Mouse (Mus musculus): Measurements from ENCODE around the gene Reg4. TPM values are rescaled to one million over a fixed set of nuclear protein-coding genes. Genes with fewer than 3 reads are reported as not detected.

Gene Reg4
- not detected in 4 replicates for total RNA-seq (2023; ENCODE audit: inconsistent age)

GRCm38 (mm10) chr3:98221856-98222255 is at the start of gene Reg4:
Gene Reg4, plus strand, starts transcription at chr3:98222156.

GRCm38 (mm10) chr3:98280204-98280932 is 58.4 kb downstream of the Reg4 start, which contains the start of gene Hmgcs2:
Gene Hmgcs2, plus strand, starts transcription at chr3:98280435.

Other genes with a start within 250 kb of the Reg4 start
- 275 to 293 TPM (median 287 TPM) in 4 replicates for gene Notch2, start 208.6 kb upstream of the Reg4 start, total RNA-seq (2023; ENCODE audit: inconsistent age)
- gene Adam30, start 61.5 kb upstream of the Reg4 start, total RNA-seq (2023; ENCODE audit: inconsistent age), result 8.4 to 11.5 TPM (median 10.6 TPM) in 4 replicates
- 0.21 TPM in 1 of 4 replicates, not detected in the others for gene Hmgcs2, start 58.3 kb downstream of the Reg4 start, total RNA-seq (2023; ENCODE audit: inconsistent age)
- gene Phgdh, start 117.8 kb downstream of the Reg4 start, total RNA-seq (2023; ENCODE audit: inconsistent age), result 60.1 to 71.5 TPM (median 61.5 TPM) in 4 replicates
- gene Zfp697, start 160.3 kb downstream of the Reg4 start, total RNA-seq (2023; ENCODE audit: inconsistent age), result not detected in 4 replicates
- not detected in 4 replicates for gene Gm4450, start 235.0 kb downstream of the Reg4 start, total RNA-seq (2023; ENCODE audit: inconsistent age)